Mouse (Mus musculus) embryonic stem cell, embryonic (primary cell): ENCODE data around the gene Gpatch2l.

Experiments
- CTCF ChIA-PET, 4 experiments: fragments of 300-600 bp in 2 of 4; fragments of 350-600 bp in 2 of 4; sonication (Branson Sonifier 250); formaldehyde crosslinking; loops; one replicate each; lab custom pipeline; 2022; ENCODE audit warnings: inconsistent platforms in 2 of 4; lab: Charles Lee
- POLR2A ChIA-PET, 4 experiments: fragments of 300-600 bp in 2 of 4; fragments of 350-600 bp in 2 of 4; sonication (Branson Sonifier 250); formaldehyde crosslinking; loops; one replicate each; lab custom pipeline; 2022; ENCODE audit warnings: antibody characterized with exemption in 4 of 4, inconsistent platforms in 1 of 4; lab: Charles Lee

Gpatch2l gene

GRCm38 (mm10) chr12:86254910-86255309 lies 13.3 kb downstream of the Gpatch2l start:
- POLR2A ChIA-PET, result interaction anchor here in 1 of 4 experiments (0.5 to 1.8 kb wide), 2 partner anchors 13 to 15 kb away, joined by 3 to 4 read pairs; partner anchors contain the start of gene Gpatch2l
- CTCF ChIA-PET, result interaction anchor here in 1 of 4 experiments (1.0 kb wide), 1 partner anchor 304 kb away, joined by 4 read pairs; no protein-coding TSS in a partner anchor

GRCm38 (mm10) chr12:86271626-86272025 lies 30.0 kb downstream of the Gpatch2l start:
- CTCF ChIA-PET, result no interaction called here

GRCm38 (mm10) chr12:86274246-86274645 lies 32.6 kb downstream of the Gpatch2l start:
- ChIA-PET CTCF (interaction anchor here (0.6 to 0.7 kb wide), 4 partner anchors 14 to 637 kb away, joined by 3 to 12 read pairs (median 4); no protein-coding TSS in a partner anchor), POLR2A (interaction anchor here in 1 of 4 experiments (0.6 kb wide), 1 partner anchor 597 kb away, joined by 5 read pairs; no protein-coding TSS in a partner anchor)

More at GRCm38 (mm10) chr12:86271626-86272025, 30.0 kb downstream of the Gpatch2l start:
- POLR2A ChIA-PET, result no interaction called here

GRCm38 (mm10) chr12:86275731-86276130 lies 34.1 kb downstream of the Gpatch2l start:
- ChIA-PET POLR2A (interaction anchor here in 1 of 4 experiments (0.6 to 1.4 kb wide), 4 partner anchors 11 to 1415 kb away, joined by 3 to 4 read pairs (median 4); no protein-coding TSS in a partner anchor), CTCF (interaction anchor here in 2 of 4 experiments (0.5 to 0.6 kb wide), 2 partner anchors 31 to 41 kb away, joined by 4 to 7 read pairs; no protein-coding TSS in a partner anchor)

- ChIA-PET POLR2A (no interaction called here), CTCF (no interaction called here)
Observed at GRCm38 (mm10) chr12:86276463-86276862, 34.8 kb downstream of the Gpatch2l start.

- POLR2A ChIA-PET, result no interaction called here
- CTCF ChIA-PET, result no interaction called here
Observed at GRCm38 (mm10) chr12:86276895-86277294, 35.2 kb downstream of the Gpatch2l start.

GRCm38 (mm10) chr12:86280000-86280399 lies 38.3 kb downstream of the Gpatch2l start:
- ChIA-PET POLR2A (interaction anchor here in 2 of 4 experiments (0.7 kb wide), 2 partner anchors 11 to 1035 kb away, joined by 3 to 10 read pairs; no protein-coding TSS in a partner anchor), CTCF (interaction anchor here in 1 of 4 experiments (2.1 kb wide), 1 partner anchor 26 kb away, joined by 5 read pairs; no protein-coding TSS in a partner anchor)

GRCm38 (mm10) chr12:86285704-86286103 lies 44.0 kb downstream of the Gpatch2l start:
- CTCF ChIA-PET, result interaction anchor here in 3 of 4 experiments (0.6 to 0.7 kb wide), 10 partner anchors 22 to 1412 kb away, joined by 3 to 6 read pairs (median 4); no protein-coding TSS in a partner anchor
- POLR2A ChIA-PET, result interaction anchor here in 1 of 4 experiments (0.9 kb wide), 1 partner anchor 11 kb away, joined by 4 read pairs; no protein-coding TSS in a partner anchor

GRCm38 (mm10) chr12:86297450-86297849 lies 55.8 kb downstream of the Gpatch2l start:
- CTCF ChIA-PET, result interaction anchor here (0.6 to 1.3 kb wide), 4 partner anchors 8 to 1088 kb away, joined by 3 to 4 read pairs (median 4); no protein-coding TSS in a partner anchor
- POLR2A ChIA-PET, result interaction anchor here in 1 of 4 experiments (0.6 to 2.0 kb wide), 4 partner anchors 8 to 63 kb away, joined by 3 to 5 read pairs (median 4); partner anchors contain the start of gene Esrrb

- POLR2A ChIA-PET, result no interaction called here
Observed at GRCm38 (mm10) chr12:86302973-86303372, 61.3 kb downstream of the Gpatch2l start.

GRCm38 (mm10) chr12:86305045-86305444 lies 63.4 kb downstream of the Gpatch2l start:
- ChIA-PET POLR2A (interaction anchor here (0.5 to 1.7 kb wide), 19 partner anchors 8 to 385 kb away, joined by 3 to 7 read pairs (median 3); partner anchors contain the start of gene Gpatch2l (in 2 of the 4)), CTCF (interaction anchor here (0.5 to 1.9 kb wide), 45 partner anchors 9 to 727 kb away, joined by 3 to 14 read pairs (median 4); partner anchors contain the start of genes Erg28 (in 2 of the 4), Ttll5 (in 2 of the 4), Gpatch2l (in 1 of the 4) and Tgfb3 (in 1 of the 4))

More at GRCm38 (mm10) chr12:86302973-86303372, 61.3 kb downstream of the Gpatch2l start:
- CTCF ChIA-PET, result no interaction called here

- ChIA-PET POLR2A (interaction anchor here (0.5 to 1.7 kb wide), 28 partner anchors 9 to 1889 kb away, joined by 3 to 7 read pairs (median 3); partner anchors contain the start of genes Gpatch2l (in 2 of the 4) and Rnf113a2 (in 1 of the 4)), CTCF (interaction anchor here (0.5 to 1.9 kb wide), 73 partner anchors 9 to 942 kb away, joined by 3 to 14 read pairs (median 4); partner anchors contain the start of genes Erg28 (in 2 of the 4), Esrrb (in 2 of the 4), Ttll5 (in 2 of the 4) and Gpatch2l (in 1 of the 4))
Observed at GRCm38 (mm10) chr12:86305635-86306243, 64.1 kb downstream of the Gpatch2l start.

GRCm38 (mm10) chr12:86309474-86309873 lies 67.8 kb downstream of the Gpatch2l start:
- ChIA-PET POLR2A (interaction anchor here in 1 of 4 experiments (0.6 kb wide), 3 partner anchors 18 to 633 kb away, joined by 3 to 5 read pairs (median 3); no protein-coding TSS in a partner anchor), CTCF (no interaction called here)

- CTCF ChIA-PET, result interaction anchor here in 2 of 4 experiments (0.6 to 0.7 kb wide), 2 partner anchors 12 to 65 kb away, joined by 3 to 4 read pairs; no protein-coding TSS in a partner anchor
- POLR2A ChIA-PET, result interaction anchor here in 1 of 4 experiments (0.6 kb wide), 1 partner anchor 633 kb away, joined by 3 read pairs; no protein-coding TSS in a partner anchor
Observed at GRCm38 (mm10) chr12:86309902-86310301, 68.2 kb downstream of the Gpatch2l start.

GRCm38 (mm10) chr12:86320629-86321028 lies 79.0 kb downstream of the Gpatch2l start:
- ChIA-PET POLR2A (interaction anchor here in 2 of 4 experiments (0.6 kb wide), 2 partner anchors 14 to 77 kb away, joined by 6 to 7 read pairs; no protein-coding TSS in a partner anchor), CTCF (interaction anchor here in 2 of 4 experiments (1.4 to 2.3 kb wide), 2 partner anchors 15 kb away, joined by 4 to 7 read pairs; no protein-coding TSS in a partner anchor)

GRCm38 (mm10) chr12:86324297-86324696 lies 82.6 kb downstream of the Gpatch2l start:
- POLR2A ChIA-PET, result no interaction called here
- CTCF ChIA-PET, result interaction anchor here in 2 of 4 experiments (0.6 to 1.6 kb wide), 3 partner anchors 18 to 570 kb away, joined by 3 to 5 read pairs (median 3); no protein-coding TSS in a partner anchor

- POLR2A ChIA-PET, result no interaction called here
- CTCF ChIA-PET, result interaction anchor here in 1 of 4 experiments (1.3 kb wide), 1 partner anchor 24 kb away, joined by 3 read pairs; no protein-coding TSS in a partner anchor
Observed at GRCm38 (mm10) chr12:86329813-86330212, 88.2 kb downstream of the Gpatch2l start.

GRCm38 (mm10) chr12:86330684-86331083 lies 89.0 kb downstream of the Gpatch2l start:
- ChIA-PET POLR2A (interaction anchor here in 2 of 4 experiments (0.8 to 1.1 kb wide), 2 partner anchors 10 to 139 kb away, joined by 3 to 6 read pairs; no protein-coding TSS in a partner anchor), CTCF (no interaction called here)
